Mouse (Mus musculus) hematopoietic multipotent progenitor cell, adult 10-12 weeks (in vitro differentiated cells): ENCODE measurements around the gene Gm4064. TPM values are rescaled to one million over a fixed set of nuclear protein-coding genes. Genes with fewer than 3 reads are reported as not detected.

Source experiments
- polyA plus RNA-seq: library from polyadenylated mRNA; stranded (reverse); fragments of >175 nt; gene quantifications from 2 replicates; pipeline ENCODE4 v1.2.3, GENCODE M21; 2012; ENCODE audit warnings: low replicate concordance

The Gm4064 gene
- polyA plus RNA-seq = not detected in 2 replicates

GRCm38 (mm10) chrY:2796105-2796504 is at the start of gene Gm4064:
Gm4064 (minus strand) TSS chrY:2796205.

GRCm38 (mm10) chrY:2830380-2830779 is 34.4 kb upstream of the Gm4064 start, which contains the start of the genes Rbmy and Gm10256:
Rbmy (plus strand) TSS chrY:2830680.
Gm10256 (plus strand) TSS chrY:2830699.

Other genes starting within 250 kb of the Gm4064 start
- gene H2al2c, start 197.1 kb downstream of the Gm4064 start, polyA plus RNA-seq = not detected in 2 replicates
- not detected in 2 replicates for gene Sry, start 132.5 kb downstream of the Gm4064 start, polyA plus RNA-seq
- gene H2al2b, start 75.5 kb downstream of the Gm4064 start, polyA plus RNA-seq = not detected in 2 replicates
- not detected in 2 replicates for gene Rbmy, start 34.5 kb upstream of the Gm4064 start, polyA plus RNA-seq
- not detected in 2 replicates for gene Gm10256, start 34.5 kb upstream of the Gm4064 start, polyA plus RNA-seq
- not detected in 2 replicates for gene Gm10352, start 104.8 kb upstream of the Gm4064 start, polyA plus RNA-seq
- gene Gm29289, start 136.4 kb upstream of the Gm4064 start, polyA plus RNA-seq = not detected in 2 replicates